29 mouse cellular contexts compared by ENCODE assay signal in the genomic region with DNA sequence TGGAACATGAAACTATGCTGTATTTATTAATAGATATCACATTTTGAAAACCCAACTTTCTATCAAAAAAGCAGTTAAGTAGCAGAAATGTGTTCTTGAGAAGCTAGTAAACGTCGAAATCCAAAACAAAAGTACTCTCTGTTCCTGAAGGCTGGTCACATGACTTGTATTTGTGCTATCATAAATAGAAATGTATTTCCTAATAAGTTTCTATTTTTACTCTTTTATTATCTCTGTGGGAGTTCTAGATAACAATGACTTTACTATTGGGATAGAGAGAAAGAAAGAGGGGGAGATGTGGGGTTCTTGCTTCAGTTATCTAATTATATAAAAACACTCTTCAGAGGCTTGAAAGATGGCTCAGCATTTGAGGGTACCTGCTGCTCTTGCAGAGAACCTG. TPM values are rescaled to one million over a fixed set of nuclear protein-coding genes. Genes with fewer than 3 reads are reported as not detected.
DNase-seq lines count a peak whose midpoint lies in the region; ATAC-seq and TF ChIP-seq lines count a peak whose summit lies in the region.
"Had no signal": no experiment of that assay in that cellular context is flagged by ENCODE, and none has a peak within 500 bp of the region (broad histone marks: within the 10 kb centered on the region; RNA-seq: fewer than 3 reads in every experiment).

No protein-coding gene starts in this region.

- WGBS in heart, postnatal 0 days: 21% methylated on average over 2 of the region's 2 CpGs
- WGBS in heart, embryonic 10.5 days: 82% methylated on average over 2 of the region's 2 CpGs
- 36% methylated on average over 2 of the region's 2 CpGs for WGBS in lung, postnatal 0 days

- no peaks in the 10 kb centered on the region for H3K27me3 ChIP-seq in heart, postnatal 0 days (ENCODE audit: control insufficient read depth, insufficient read depth, low read length)
- no peaks in the 10 kb centered on the region for H3K27me3 ChIP-seq in heart, embryonic 10.5 days (ENCODE audit: insufficient read depth, poor library complexity, severe bottlenecking)
- no peaks in the 10 kb centered on the region for H3K27me3 ChIP-seq in lung, postnatal 0 days (replicated peaks; ENCODE audit: insufficient read depth, low read length)
- H3K27me3 ChIP-seq: CH12.LX; heart, embryonic 15.5 days; hindbrain, embryonic 13.5 days; kidney, embryonic 15.5 days; liver, embryonic 15.5 days; lung, embryonic 15.5 days; neural tube, embryonic 15.5 days; stomach, embryonic 15.5 days had no signal

- no peak overlapping the region for H3K4me3 ChIP-seq in heart, postnatal 0 days (ENCODE audit: low read depth, low read length)
- H3K4me3 ChIP-seq in heart, embryonic 10.5 days: no peak overlapping the region
- H3K4me3 ChIP-seq in lung, postnatal 0 days (ENCODE audit: low read depth, low read length): no peak overlapping the region
- H3K4me3 ChIP-seq in brown adipose tissue, adult 24 weeks (ENCODE audit: insufficient read depth, low read depth, low read length): no peak overlapping the region
- H3K4me3 ChIP-seq: erythroblast, embryonic 14.5 days; heart, embryonic 15.5 days; hindbrain, embryonic 13.5 days; kidney, embryonic 15.5 days; liver, embryonic 15.5 days; lung, embryonic 15.5 days; neural tube, embryonic 15.5 days; stomach, embryonic 15.5 days had no signal

- peak; percentile 16 for DNase-seq in heart, postnatal 0 days (ENCODE audit: low spot score)
- DNase-seq in heart, embryonic 10.5 days (ENCODE audit: low spot score): no peak
- DNase-seq in lung, postnatal 0 days (ENCODE audit: low spot score): peak; percentile 80
- DNase-seq in lung, postnatal 14 days: no peak
- no peak for DNase-seq in cerebellum, postnatal 36 days
- DNase-seq: adrenal gland, postnatal 10 days; B cell, adult 2 months; cerebellum, adult 11-12 months; cerebellum, postnatal 10 days; gastrocnemius, postnatal 10 days; heart, postnatal 4 days; kidney, postnatal 4 days; midbrain, embryonic 14.5 days; retina, postnatal 1 day; right cerebral cortex, postnatal 14 days had no signal

- H3K9ac ChIP-seq in heart, postnatal 0 days (replicated peaks; ENCODE audit: low read depth, low read length): no peak overlapping the region
- no peak overlapping the region for H3K9ac ChIP-seq in lung, postnatal 0 days (replicated peaks; ENCODE audit: low read depth)
- H3K9ac ChIP-seq: heart, embryonic 15.5 days; hindbrain, embryonic 13.5 days; kidney, embryonic 15.5 days; liver, embryonic 15.5 days; lung, embryonic 15.5 days; neural tube, embryonic 15.5 days; stomach, embryonic 15.5 days had no signal

- TF ChIP-seq CTCF in heart, postnatal 0 days (IDR thresholded peaks at IDR 0.05; ENCODE audit: low read depth): no peak
- no peak for TF ChIP-seq CTCF in lung, postnatal 0 days (IDR thresholded peaks at IDR 0.05)

- TF ChIP-seq EP300 in heart, postnatal 0 days (IDR thresholded peaks at IDR 0.05; ENCODE audit: low read depth): no peak
- TF ChIP-seq EP300 in lung, postnatal 0 days (IDR thresholded peaks at IDR 0.05): no peak; the same call in 1 of the 2 replicates

- no peak overlapping the region for H3K4me2 ChIP-seq in heart, postnatal 0 days (ENCODE audit: low read depth, low read length)
- H3K4me2 ChIP-seq in lung, postnatal 0 days (replicated peaks; ENCODE audit: low read depth, low read length): no peak overlapping the region
- H3K4me2 ChIP-seq: heart, embryonic 15.5 days; hindbrain, embryonic 13.5 days; kidney, embryonic 15.5 days; liver, embryonic 15.5 days; lung, embryonic 15.5 days; neural tube, embryonic 15.5 days; stomach, embryonic 15.5 days had no signal

- H3K9me3 ChIP-seq in heart, postnatal 0 days (replicated peaks; ENCODE audit: control insufficient read depth, low read length): no peaks in the 10 kb centered on the region
- H3K9me3 ChIP-seq in heart, embryonic 10.5 days: no peaks in the 10 kb centered on the region
- no peaks in the 10 kb centered on the region for H3K9me3 ChIP-seq in lung, postnatal 0 days (ENCODE audit: low read length)
- H3K9me3 ChIP-seq: heart, embryonic 15.5 days; hindbrain, embryonic 13.5 days; kidney, embryonic 15.5 days; liver, embryonic 15.5 days; lung, embryonic 15.5 days; neural tube, embryonic 15.5 days; stomach, embryonic 15.5 days had no signal

- H3K36me3 ChIP-seq in heart, postnatal 0 days (replicated peaks; ENCODE audit: control insufficient read depth, insufficient read depth, low read length): no peaks in the 10 kb centered on the region; the same call in 1 of the 2 replicates
- H3K36me3 ChIP-seq in heart, embryonic 10.5 days: 0 out of 2 replicates have a peak, but pooled peaks cover 5% of the 10 kb centered on the region
- H3K36me3 ChIP-seq in lung, postnatal 0 days (ENCODE audit: insufficient read depth, low read length): no peaks in the 10 kb centered on the region
- H3K36me3 ChIP-seq: heart, embryonic 15.5 days; hindbrain, embryonic 13.5 days; kidney, embryonic 15.5 days; liver, embryonic 15.5 days; lung, embryonic 15.5 days; neural tube, embryonic 15.5 days; stomach, embryonic 15.5 days had no signal

- H3K27ac ChIP-seq in heart, postnatal 0 days (ENCODE audit: low read depth): 0 out of 2 replicates have a peak overlapping the region, but pooled peaks have one; percentile 20
- H3K27ac ChIP-seq in heart, embryonic 10.5 days: no peak overlapping the region
- H3K27ac ChIP-seq in lung, postnatal 0 days (ENCODE audit: low read length): no peak overlapping the region
- H3K27ac ChIP-seq in brown adipose tissue, adult 24 weeks (replicated peaks; ENCODE audit: low read depth, low read length): peak overlapping the region; percentile 40; the same call in 1 of the 2 replicates
- H3K27ac ChIP-seq: heart, embryonic 15.5 days; hindbrain, embryonic 13.5 days; kidney, embryonic 15.5 days; liver, embryonic 15.5 days; lung, embryonic 15.5 days; neural tube, embryonic 15.5 days; stomach, embryonic 15.5 days had no signal

- H3K4me1 ChIP-seq in heart, postnatal 0 days (ENCODE audit: control insufficient read depth, insufficient read depth): peaks cover 7% of the 10 kb centered on the region; the same call in 1 of the 2 replicates
- 0 out of 2 replicates have a peak, but pooled peaks cover 8% of the 10 kb centered on the region for H3K4me1 ChIP-seq in heart, embryonic 10.5 days
- H3K4me1 ChIP-seq in lung, postnatal 0 days (ENCODE audit: insufficient read depth, low read depth, low read length): no peaks in the 10 kb centered on the region
- H3K4me1 ChIP-seq in brown adipose tissue, adult 24 weeks (ENCODE audit: control insufficient read depth, insufficient read depth, insufficient read length, low read length): peaks cover 3% of the 10 kb centered on the region
- H3K4me1 ChIP-seq: hindbrain, embryonic 13.5 days; kidney, embryonic 15.5 days; liver, embryonic 15.5 days; stomach, embryonic 15.5 days had no signal

- ATAC-seq in heart, postnatal 0 days (ENCODE audit: insufficient read depth, low read depth): no peak
- ATAC-seq in lung, postnatal 0 days: no peak
- ATAC-seq: forebrain, embryonic 16.5 days; intestine, postnatal 0 days had no signal

RNA-seq across cellular contexts. Expression of a gene that starts 29.5 kb away (rescaled TPM):
- total RNA-seq in heart, postnatal 0 days (2014; rRNA removed; ENCODE audit: low replicate concordance): 56.9 and 64.6 TPM in 2 replicates
- 19.2 and 21.3 TPM in 2 replicates for polyA plus RNA-seq in heart, postnatal 0 days (2015; fragmentation: Nextera tagmentation; extraction: Ambion mirVana)
- polyA plus RNA-seq in heart, embryonic 10.5 days (2016; fragmentation: Nextera tagmentation; extraction: Ambion mirVana): 28.6 and 33.4 TPM in 2 replicates
- polyA plus RNA-seq in lung, postnatal 0 days (2015; fragmentation: Nextera tagmentation; extraction: Ambion mirVana): 23.3 and 25.7 TPM in 2 replicates
- polyA plus RNA-seq in brown adipose tissue, adult 24 weeks (2012; ENCODE audit: insufficient read depth, insufficient read length, missing spikeins): 10.1 and 16.6 TPM in 2 replicates
- polyA plus RNA-seq: erythroblast, embryonic 14.5 days had no signal

RNA-seq across cellular contexts. Expression of a gene that starts 42.2 kb away (rescaled TPM):
- 9.4 and 18.0 TPM in 2 replicates for total RNA-seq in heart, postnatal 0 days (2014; rRNA removed; ENCODE audit: low replicate concordance)
- 34.5 and 39.7 TPM in 2 replicates for polyA plus RNA-seq in heart, postnatal 0 days (2015; fragmentation: Nextera tagmentation; extraction: Ambion mirVana)
- polyA plus RNA-seq in heart, embryonic 10.5 days (2016; fragmentation: Nextera tagmentation; extraction: Ambion mirVana): 9.3 and 13.1 TPM in 2 replicates
- polyA plus RNA-seq in lung, postnatal 0 days (2015; fragmentation: Nextera tagmentation; extraction: Ambion mirVana): 4.8 and 7.8 TPM in 2 replicates
- polyA plus RNA-seq in brown adipose tissue, adult 24 weeks (2012; ENCODE audit: insufficient read depth, insufficient read length, missing spikeins): 2.2 and 3.5 TPM in 2 replicates
- total RNA-seq: granulocyte monocyte progenitor cell, adult 5-6 weeks; monocyte, adult 5-6 weeks had no signal
- polyA plus RNA-seq: erythroblast, embryonic 14.5 days had no signal

Comparison
In these comparisons a context has a peak if more than half of its experiments do, and no peak if none do; other contexts are left out.
1. DNase-seq: peak in heart, postnatal 0 days (single experiment) and lung, postnatal 0 days (single experiment); none in heart, embryonic 10.5 days (single experiment), lung, postnatal 14 days (single experiment) and cerebellum, postnatal 36 days (0 of 2).
2. H3K27ac ChIP-seq: peak in heart, postnatal 0 days (single experiment) and brown adipose tissue, adult 24 weeks (single experiment); none in heart, embryonic 10.5 days (single experiment) and lung, postnatal 0 days (single experiment).